In genomic region chr6:101550501-101551268, GRCm38 (mm10) we compare ENCODE assay signal across 9 mouse cellular contexts.
DNase-seq lines count a peak whose midpoint lies in the region; ATAC-seq and TF ChIP-seq lines count a peak whose summit lies in the region.
"Had no signal": no experiment of that assay in that cellular context is flagged by ENCODE, and none has a peak within 500 bp of the region (broad histone marks: within the 10 kb centered on the region; RNA-seq: fewer than 3 reads in every experiment).

No protein-coding gene starts in this region.

- H3K27me3 ChIP-seq in hindbrain, embryonic 15.5 days: no peaks in the 10 kb centered on the region
- H3K27me3 ChIP-seq in stomach, postnatal 0 days (ENCODE audit: control insufficient read depth, insufficient read depth, low read length): no peaks in the 10 kb centered on the region

- no peak for TF ChIP-seq CTCF in stomach, postnatal 0 days (IDR thresholded peaks at IDR 0.05; ENCODE audit: low read depth)

- no peak overlapping the region for H3K27ac ChIP-seq in hindbrain, embryonic 15.5 days (replicated peaks)
- H3K27ac ChIP-seq in stomach, postnatal 0 days (replicated peaks): no peak overlapping the region

- no peak overlapping the region for H3K4me2 ChIP-seq in hindbrain, embryonic 15.5 days
- H3K4me2 ChIP-seq in stomach, postnatal 0 days (replicated peaks; ENCODE audit: low read depth): no peak overlapping the region
- H3K4me2 ChIP-seq: liver, embryonic 11.5 days had no signal

- no peaks in the 10 kb centered on the region for H3K36me3 ChIP-seq in hindbrain, embryonic 15.5 days
- no peaks in the 10 kb centered on the region for H3K36me3 ChIP-seq in stomach, postnatal 0 days (ENCODE audit: control insufficient read depth, insufficient read depth, low read length)

- H3K9me3 ChIP-seq in hindbrain, embryonic 15.5 days: no peaks in the 10 kb centered on the region
- H3K9me3 ChIP-seq in stomach, postnatal 0 days (ENCODE audit: control insufficient read depth, low read length): no peaks in the 10 kb centered on the region

- H3K4me1 ChIP-seq in hindbrain, embryonic 15.5 days (replicated peaks): no peaks in the 10 kb centered on the region; the same call in 1 of the 2 replicates
- no peaks in the 10 kb centered on the region for H3K4me1 ChIP-seq in stomach, postnatal 0 days (replicated peaks; ENCODE audit: control insufficient read depth, insufficient read depth)

- WGBS in hindbrain, embryonic 15.5 days: 18% methylated on average over 7 of the region's 7 CpGs
- 41% methylated on average over 7 of the region's 7 CpGs for WGBS in stomach, postnatal 0 days

- no peak for TF ChIP-seq EP300 in stomach, postnatal 0 days (optimal IDR thresholded peaks at IDR 0.05)

- peak; percentile 75 for ATAC-seq in hindbrain, embryonic 15.5 days (ENCODE audit: low FRiP score, low read depth)
- ATAC-seq in stomach, postnatal 0 days (ENCODE audit: low FRiP score, low TSS enrichment): no peak

- H3K9ac ChIP-seq in hindbrain, embryonic 15.5 days: no peak overlapping the region
- H3K9ac ChIP-seq in stomach, postnatal 0 days (ENCODE audit: low read length): no peak overlapping the region

- H3K4me3 ChIP-seq in hindbrain, embryonic 15.5 days: no peak overlapping the region
- H3K4me3 ChIP-seq in stomach, postnatal 0 days (ENCODE audit: low read depth, low read length): no peak overlapping the region

- DNase-seq in cerebellum, postnatal 25 days: peak; percentile 21 to 35
- no peak for DNase-seq in cerebellum, adult 9-11 months
- peak; percentile 36 to 68 for DNase-seq in left cerebral cortex, adult 9 months (ENCODE audit: low spot score in 2 of 2)
- DNase-seq in right cerebral cortex, postnatal 10 days (ENCODE audit: low spot score in 2 of 2): peak; percentile 85 to 91
- no peak for DNase-seq in adrenal gland, adult 2 months
- DNase-seq in T-cell, adult 2 months (ENCODE audit: low spot score): no peak
- no peak for DNase-seq in stomach, postnatal 0 days (ENCODE audit: low spot score)

Comparison
In these comparisons a context has a peak if more than half of its experiments do, and no peak if none do; other contexts are left out.
1. DNase-seq: peak in cerebellum, postnatal 25 days (2 of 2), left cerebral cortex, adult 9 months (2 of 2) and right cerebral cortex, postnatal 10 days (2 of 2); none in cerebellum, adult 9-11 months (single experiment), adrenal gland, adult 2 months (single experiment), T-cell, adult 2 months (single experiment) and stomach, postnatal 0 days (single experiment).